9 mouse cellular contexts compared by ENCODE assay signal in the genomic region with DNA sequence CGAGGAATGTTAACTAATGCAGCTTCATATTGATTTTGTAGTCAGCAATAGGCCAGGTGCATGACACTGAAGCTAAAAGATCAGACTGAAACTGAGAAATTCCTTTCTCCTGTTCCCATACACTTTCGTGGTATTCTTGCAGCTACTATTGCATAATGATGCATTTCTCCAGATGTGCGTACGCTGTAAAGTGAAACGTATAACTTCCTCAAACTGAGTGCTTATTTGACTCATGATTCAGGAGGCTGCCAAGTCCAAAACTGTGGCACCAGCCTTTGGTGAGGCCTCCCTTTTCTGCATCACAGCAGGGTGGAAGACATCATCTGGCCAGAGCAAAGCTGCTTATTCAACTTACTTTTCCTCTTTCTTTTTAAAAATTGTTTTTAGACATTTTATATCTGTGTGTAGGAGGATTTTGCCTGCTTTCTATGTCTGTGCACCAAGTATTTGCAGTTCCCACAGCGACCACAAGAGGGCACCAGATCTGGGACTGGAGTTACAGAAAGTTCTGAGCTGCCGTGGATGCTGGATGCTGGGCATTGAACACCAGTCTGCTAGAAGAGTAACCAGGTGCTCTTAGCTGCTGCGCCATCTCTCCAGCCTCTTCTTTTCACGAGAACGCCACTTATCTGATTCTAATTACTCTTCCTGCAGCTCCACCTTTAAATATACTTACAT.
DNase-seq lines count a peak whose midpoint lies in the region; TF ChIP-seq lines count a peak whose summit lies in the region.
"Had no signal": no experiment of that assay in that cellular context is flagged by ENCODE, and none has a peak within 500 bp of the region (broad histone marks: within the 10 kb centered on the region; RNA-seq: fewer than 3 reads in every experiment).

No protein-coding gene starts in this region.

- H3K27ac ChIP-seq in gastrocnemius, adult 2 months, result no peak overlapping the region
- H3K27ac ChIP-seq: limb, embryonic 15.5 days had no signal

- peak; percentile 38 for DNase-seq in CD4-positive helper T cell, adult 2 months (ENCODE audit: low read depth, low spot score)
- peak; percentile 89 for DNase-seq in NIH3T3 (ENCODE audit: low read depth)
- peak; percentile 44 for DNase-seq in cerebellum, adult 9-11 months
- DNase-seq in gastrocnemius, adult 2 months, result peak; percentile 74
- peak; percentile 90 for DNase-seq in kidney, postnatal 10 days
- peak; percentile 58 to 62 for DNase-seq in lung, adult 18-20 months
- DNase-seq in right cerebral cortex, postnatal 14 days, result peak; percentile 87
- peak; percentile 75 for DNase-seq in urinary bladder, postnatal 25 days (ENCODE audit: low spot score)

- intact Hi-C loops in gastrocnemius, adult 2 months (cut with DNase I), result no loop called here

- peak; percentile 95 for TF ChIP-seq CTCF in gastrocnemius, adult 2 months (IDR thresholded peaks at IDR 0.05)

- no peak overlapping the region for H3K4me3 ChIP-seq in gastrocnemius, adult 2 months
- H3K4me3 ChIP-seq: limb, embryonic 15.5 days had no signal

Comparison
In these comparisons a context has a peak if more than half of its experiments do, and no peak if none do; other contexts are left out.
1. DNase-seq: peak in every context shown above with its lines; median percentile 90 in kidney, postnatal 10 days; 89 in NIH3T3; 87 in right cerebral cortex, postnatal 14 days; 75 in urinary bladder, postnatal 25 days; 74 in gastrocnemius, adult 2 months; 60 in lung, adult 18-20 months; 44 in cerebellum, adult 9-11 months; 38 in CD4-positive helper T cell, adult 2 months.